Mouse (Mus musculus) ovary, adult 10 weeks (tissue): ENCODE data around the gene Actn3. TPM values are rescaled to one million over a fixed set of nuclear protein-coding genes. Genes with fewer than 3 reads are reported as not detected.

ENCODE experiments used
- polyA plus RNA-seq: library from polyadenylated mRNA; stranded (reverse); fragments of 350-450 nt; fragmentation: Illumina TruSeq; extraction: RNeasy Lipid Tissue Mini Kit (QIAGEN cat#74804); gene quantifications from one replicate; pipeline ENCODE4 v1.2.3, GENCODE M21; 2014

The Actn3 gene
- polyA plus RNA-seq = 0.20 TPM

DNA sequence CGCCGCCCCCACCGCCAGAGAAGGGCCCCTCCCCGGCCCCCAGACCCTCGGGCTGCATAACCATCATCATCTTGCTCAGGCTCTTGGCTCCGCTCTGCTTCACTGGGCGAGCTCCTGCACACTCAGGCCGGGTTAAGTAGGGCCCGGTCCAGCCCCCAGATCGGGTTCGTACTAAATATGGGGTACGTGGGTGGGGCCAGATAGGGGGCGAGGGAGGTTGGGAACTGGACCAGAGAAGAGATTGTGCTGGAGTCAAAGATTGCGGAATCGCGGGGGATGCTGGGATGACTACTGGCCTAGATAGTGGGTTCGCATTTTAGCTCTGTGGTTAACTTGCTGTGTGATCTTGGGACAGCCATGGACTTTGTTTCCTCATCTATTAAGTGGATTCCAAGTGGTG, at the start of gene Actn3:
Gene Actn3 (minus strand): TSS at position 125 of the 400 bp plus-strand sequence.

DNA sequence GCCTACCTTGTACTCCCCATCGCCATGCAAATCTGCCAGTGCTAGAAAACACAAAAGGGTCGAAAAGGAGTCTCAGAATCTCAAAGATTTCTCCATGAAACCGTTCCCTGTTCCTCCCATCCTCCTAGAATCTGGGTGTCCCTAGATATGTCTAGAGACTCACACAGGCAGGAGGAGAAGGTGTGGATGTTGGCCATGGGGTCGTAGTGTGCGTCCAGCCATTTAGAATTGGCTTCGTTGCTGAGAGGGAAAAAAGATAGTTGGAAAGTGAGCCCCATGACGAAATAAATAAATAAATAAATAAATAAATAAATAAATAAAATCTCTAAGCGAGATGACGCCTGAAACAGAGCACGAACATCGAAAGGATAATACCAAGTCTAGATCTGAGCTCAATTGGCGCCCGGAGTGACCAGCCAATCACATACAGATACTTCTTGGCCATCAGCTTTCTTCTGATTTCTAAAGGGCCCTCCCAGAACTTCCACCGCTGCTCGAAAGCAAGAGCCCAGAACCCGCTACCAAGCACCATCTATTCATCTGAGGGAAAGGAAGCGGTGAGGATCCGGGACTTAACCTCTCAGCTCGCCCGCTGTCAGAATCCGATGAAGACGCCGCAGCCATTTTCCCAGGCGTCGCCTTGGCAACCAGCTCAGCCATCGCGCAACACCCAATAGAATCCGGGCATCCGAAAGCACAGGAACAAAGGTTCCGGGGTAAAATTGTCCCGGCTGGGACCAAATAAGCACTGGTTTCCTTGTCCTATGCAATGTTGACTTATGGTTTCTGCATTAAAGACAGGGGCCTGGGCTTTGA, 28.5 kb upstream of the Actn3 start, which contains the start of gene Bbs1:
Gene Bbs1 (minus strand): TSS at position 650 of the 816 bp plus-strand sequence.

DNA sequence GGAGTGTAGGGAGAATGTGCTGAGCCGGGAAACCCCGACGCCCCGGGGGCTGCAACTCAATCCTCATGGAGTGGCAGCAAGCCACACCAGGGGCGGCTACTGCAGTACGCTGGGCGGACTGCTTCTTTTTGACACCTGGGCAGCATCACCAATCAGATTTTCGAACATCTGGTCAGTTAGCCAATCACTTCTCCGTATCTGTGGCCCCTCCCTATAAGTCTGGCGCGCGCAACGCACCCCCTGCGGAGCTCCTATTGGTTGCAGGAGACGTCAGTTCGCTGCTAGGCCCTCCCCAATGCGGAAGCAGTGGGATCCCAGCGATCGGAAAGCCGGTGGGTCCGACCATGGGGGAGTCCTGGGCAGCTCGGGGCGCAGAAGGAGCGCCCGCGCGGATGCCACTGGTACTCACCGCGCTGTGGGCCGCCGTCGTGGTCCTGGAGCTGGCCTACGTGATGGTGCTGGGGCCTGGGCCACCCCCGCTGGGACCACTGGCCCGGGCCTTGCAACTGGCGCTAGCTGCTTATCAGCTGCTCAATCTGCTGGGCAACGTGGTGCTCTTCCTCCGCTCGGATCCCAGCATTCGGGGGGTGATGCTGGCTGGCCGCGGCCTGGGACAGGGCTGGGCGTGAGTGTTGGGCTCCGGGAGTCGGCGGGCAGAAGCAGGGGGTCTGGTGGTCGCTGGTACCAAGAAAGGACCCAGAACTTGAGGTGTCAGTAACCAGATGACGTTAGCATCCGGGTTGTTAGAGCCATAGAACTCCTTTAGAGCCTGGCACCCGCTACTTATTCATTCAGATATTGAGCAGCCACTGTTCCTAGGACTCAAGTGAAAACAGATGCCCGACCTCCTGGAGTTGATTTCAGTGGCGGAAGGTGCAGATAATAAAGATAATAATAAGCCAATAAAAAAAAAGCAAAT, 955 bp upstream of the Actn3 start, which contains the start of gene Zdhhc24:
Gene Zdhhc24 (plus strand): TSS at position 264 of the 919 bp plus-strand sequence.

DNA sequence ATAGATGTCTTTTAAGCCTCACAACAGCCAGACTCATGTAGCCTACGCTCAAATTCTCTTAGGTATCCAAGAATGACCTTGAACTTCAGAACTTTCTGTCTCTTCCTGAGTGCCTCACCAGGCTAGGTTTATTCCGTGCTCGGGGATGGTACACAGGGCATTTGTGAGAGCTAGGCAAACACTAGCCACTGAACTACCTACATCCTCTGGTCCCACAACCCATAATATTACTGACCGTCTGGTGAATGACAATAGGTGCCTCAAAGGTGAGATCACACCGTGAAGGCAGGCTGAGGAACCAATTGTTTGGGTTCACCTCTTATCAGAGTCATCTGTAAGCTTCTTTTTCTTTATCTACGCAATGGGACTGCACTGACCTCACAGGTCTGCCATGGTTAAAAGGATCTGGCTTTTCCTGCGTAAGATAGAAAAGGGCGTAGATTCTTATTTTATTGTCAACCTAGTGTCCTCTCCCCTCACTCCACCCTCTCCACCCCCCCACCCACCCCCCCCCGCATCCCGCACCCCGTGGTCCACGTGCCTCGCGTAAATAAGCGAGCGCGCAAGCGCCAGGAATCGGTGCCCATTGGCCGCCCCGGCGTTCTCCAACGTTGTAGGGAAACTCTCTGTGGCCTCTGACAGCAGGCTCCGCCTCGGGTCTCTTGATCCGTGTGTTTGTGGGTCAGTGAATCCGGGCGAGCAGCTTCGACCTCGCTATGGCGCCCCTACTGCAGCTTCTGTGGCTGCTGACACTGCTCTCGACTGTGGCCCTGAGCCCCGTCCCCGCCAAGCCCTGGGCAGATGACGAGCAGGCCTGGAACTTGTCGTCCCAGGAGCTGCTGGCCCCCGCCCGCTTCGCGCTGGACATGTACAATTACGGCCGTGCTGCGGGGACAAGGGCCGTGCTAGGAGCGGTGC, 22.9 kb downstream of the Actn3 start, which contains the start of gene Ctsf:
Gene Ctsf (plus strand): TSS at position 579 of the 918 bp plus-strand sequence.

DNA sequence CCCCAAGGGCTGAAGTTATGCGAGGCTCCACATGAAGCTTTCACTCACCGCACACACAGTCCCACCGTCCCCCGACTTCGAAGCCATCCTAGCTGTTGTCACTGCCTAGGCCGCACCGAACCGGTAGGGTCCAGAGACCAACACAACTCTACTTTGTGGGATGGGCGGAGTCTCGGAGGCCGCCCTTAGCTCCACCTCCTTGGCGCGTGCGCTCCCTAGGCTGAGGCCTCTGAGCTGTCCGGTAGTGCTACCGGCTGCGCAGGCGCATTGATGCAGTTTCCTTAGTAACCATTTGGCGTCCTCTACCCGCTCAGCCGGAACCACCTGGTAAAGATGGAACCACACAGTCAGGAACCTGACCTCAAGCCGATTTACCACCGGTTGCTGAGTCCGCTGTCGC, 38.6 kb downstream of the Actn3 start, which contains the start of the genes Ccs and Ccdc87:
Gene Ccs (minus strand): TSS at position 184 of the 400 bp plus-strand sequence.
Gene Ccdc87 (plus strand): TSS at position 218 of the 400 bp plus-strand sequence.

Other genes starting within 250 kb of the Actn3 start
- not detected for gene Gm960, start 179.2 kb downstream of the Actn3 start, polyA plus RNA-seq
- not detected for gene Sptbn2, start 166.7 kb downstream of the Actn3 start, polyA plus RNA-seq
- 19.5 TPM for gene Rbm4b, start 121.4 kb downstream of the Actn3 start, polyA plus RNA-seq
- gene Rbm4, start 84.0 kb downstream of the Actn3 start, polyA plus RNA-seq = 14.7 TPM
- gene Gm21992, start 66.3 kb downstream of the Actn3 start, polyA plus RNA-seq = 1.7 TPM
- gene Rbm14, start 66.3 kb downstream of the Actn3 start, polyA plus RNA-seq = 8.6 TPM
- not detected for gene Ccs, start 38.6 kb downstream of the Actn3 start, polyA plus RNA-seq
- 0.46 TPM for gene Ccdc87, start 38.5 kb downstream of the Actn3 start, polyA plus RNA-seq
- gene Ctsf, start 22.8 kb downstream of the Actn3 start, polyA plus RNA-seq = 35.5 TPM
- gene Zdhhc24, start 759 bp upstream of the Actn3 start, polyA plus RNA-seq = 19.7 TPM
- gene Bbs1, start 28.7 kb upstream of the Actn3 start, polyA plus RNA-seq = 5.8 TPM
- 1.7 TPM for gene Dpp3, start 50.4 kb upstream of the Actn3 start, polyA plus RNA-seq
- gene Peli3, start 65.2 kb upstream of the Actn3 start, polyA plus RNA-seq = 1.8 TPM
- 15.6 TPM for gene Mrpl11, start 84.2 kb upstream of the Actn3 start, polyA plus RNA-seq
- gene Npas4, start 112.4 kb upstream of the Actn3 start, polyA plus RNA-seq = not detected
- gene Slc29a2, start 146.0 kb upstream of the Actn3 start, polyA plus RNA-seq = not detected
- 31.6 TPM for gene B4gat1, start 160.9 kb upstream of the Actn3 start, polyA plus RNA-seq
- gene AC124502.3, start 161.0 kb upstream of the Actn3 start, polyA plus RNA-seq = 0.34 TPM
- not detected for gene Brms1, start 163.4 kb upstream of the Actn3 start, polyA plus RNA-seq
- 0.17 TPM for gene Rin1, start 172.6 kb upstream of the Actn3 start, polyA plus RNA-seq
- gene Cd248, start 190.2 kb upstream of the Actn3 start, polyA plus RNA-seq = 0.17 TPM
- 0.37 TPM for gene Tmem151a, start 207.6 kb upstream of the Actn3 start, polyA plus RNA-seq
- gene Yif1a, start 210.6 kb upstream of the Actn3 start, polyA plus RNA-seq = 18.2 TPM
- gene Cnih2, start 220.6 kb upstream of the Actn3 start, polyA plus RNA-seq = not detected
- 1.1 TPM for gene Rab1b, start 229.2 kb upstream of the Actn3 start, polyA plus RNA-seq
- 3.9 TPM for gene Klc2, start 240.7 kb upstream of the Actn3 start, polyA plus RNA-seq